Mouse (Mus musculus) T-helper 17 cell (primary cell): ENCODE measurements around the gene Tsc22d1.

ENCODE experiments used
- in situ Hi-C, 2 experiments: fragments of 300-600 bp; cut with MboI, MseI; formaldehyde crosslinking; loops; 1 replicate in 1 of 2; 2 replicates in 1 of 2; pipeline ENCODE4 v1.15.1; 2025; ENCODE audit warnings: high pct_unique_total_duplicates in 2 of 2

The Tsc22d1 gene

DNA sequence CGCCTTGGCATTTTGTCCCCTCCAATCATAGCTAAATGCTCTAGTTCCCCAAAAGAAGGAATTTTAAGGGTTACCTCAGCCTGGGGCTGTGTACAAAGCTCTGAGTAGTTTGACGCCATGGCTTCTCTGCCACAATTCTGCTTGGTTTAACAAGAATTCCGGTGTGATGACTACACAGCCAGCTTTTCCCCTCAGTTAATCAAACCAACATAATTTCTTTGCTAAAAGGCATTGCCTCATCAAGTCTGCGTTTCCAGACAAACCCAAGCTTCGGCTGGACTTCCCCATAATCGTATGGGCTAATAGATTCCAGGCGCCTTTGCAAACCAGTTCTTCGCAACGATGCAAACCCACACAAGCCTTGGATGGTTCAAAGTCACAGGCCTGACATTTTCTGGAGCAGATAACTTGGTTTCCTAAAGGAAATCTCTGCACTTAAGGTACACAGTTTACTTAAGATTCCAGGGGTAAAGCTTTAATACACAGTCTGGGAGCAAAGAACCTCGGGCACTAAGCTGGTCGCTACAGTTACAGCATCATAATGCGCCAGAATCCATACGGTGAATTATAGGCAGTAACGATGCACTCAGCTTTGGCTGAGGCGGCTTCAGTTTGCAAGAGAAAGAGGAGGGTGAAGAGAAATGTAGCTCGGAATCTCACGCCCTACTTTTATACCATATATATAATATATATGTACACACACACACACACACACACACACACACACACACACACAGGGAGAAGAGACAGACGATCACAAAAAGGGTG lies 140.7 kb downstream of the Tsc22d1 start:
- in situ Hi-C loops = no loop called here

DNA sequence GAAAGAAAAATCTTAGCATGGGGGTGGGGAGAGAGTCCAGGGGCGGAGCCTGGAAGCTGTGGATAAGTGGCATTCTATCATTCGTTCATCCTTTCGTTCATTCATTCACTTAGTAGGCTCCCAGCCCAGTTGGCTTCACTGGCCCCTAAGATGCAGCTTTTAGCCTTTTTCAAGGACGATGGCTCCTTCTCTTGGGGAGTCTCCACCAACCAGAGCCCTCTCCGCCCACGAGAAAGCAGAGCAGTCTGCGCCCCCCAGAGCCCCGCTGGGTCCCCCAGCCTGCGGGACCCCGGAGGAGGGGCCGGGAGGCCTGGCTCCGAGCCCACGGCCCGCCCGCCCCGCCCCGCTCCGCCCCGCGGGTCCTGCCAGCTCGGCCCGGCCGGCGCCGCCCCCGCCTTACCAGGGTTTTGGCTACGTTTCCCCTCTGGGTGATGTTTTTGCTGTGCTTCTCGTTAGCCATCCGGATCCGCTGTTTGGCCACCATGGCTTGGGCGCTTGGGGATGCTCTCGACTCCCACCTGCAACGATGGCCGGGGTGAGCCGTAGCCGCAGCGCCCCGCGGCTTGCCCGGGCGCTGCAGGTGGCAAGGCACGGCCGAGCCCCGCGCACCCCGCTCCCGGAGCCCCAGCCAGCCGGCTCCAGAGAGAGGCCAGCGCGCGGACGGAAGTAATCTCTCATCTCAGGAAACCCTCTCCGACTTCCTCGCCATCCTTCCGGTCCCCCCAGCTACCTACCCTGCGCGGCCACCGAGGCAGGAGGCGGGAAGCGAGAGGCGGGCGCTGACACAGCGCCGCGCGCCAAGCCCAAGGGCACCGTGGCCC lies 141.5 kb downstream of the Tsc22d1 start:
- in situ Hi-C loops = no loop called here

DNA sequence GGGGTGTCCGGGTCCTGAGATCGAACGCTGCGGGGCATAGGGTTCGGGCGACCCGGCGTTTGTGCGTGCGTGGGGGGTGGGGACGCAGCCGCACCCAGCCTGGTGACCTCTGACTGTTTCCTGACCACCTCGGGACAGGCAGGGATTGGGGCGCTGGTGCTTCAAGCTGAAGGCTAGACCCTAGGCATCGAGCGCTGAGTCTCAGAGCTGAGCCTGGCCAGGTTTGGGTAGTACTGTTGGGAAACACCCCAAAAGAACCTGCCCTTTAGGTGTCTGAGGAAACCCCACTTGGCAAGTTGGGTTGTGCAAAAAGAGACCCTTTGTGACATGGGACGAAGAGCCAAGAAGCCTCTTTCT lies 142.1 kb downstream of the Tsc22d1 start, which contains the start of gene Serp2:
TSS of gene Serp2 (minus strand) at position 38 of the 357 bp plus-strand sequence.
- in situ Hi-C loops = no loop called here
